Mouse (Mus musculus) central nervous system, embryonic 14 days (tissue): ENCODE data around the gene Smc5. TPM values are rescaled to one million over a fixed set of nuclear protein-coding genes. Genes with fewer than 3 reads are reported as not detected.

Experiments used
- polyA plus RNA-seq: library from polyadenylated mRNA; depleted of rRNA; stranded (reverse); fragments of >200 nt; gene quantifications from 2 replicates; pipeline ENCODE4 v1.2.3, GENCODE M21; 2012; rRNA removed

The Smc5 gene
- 49.7 and 55.8 TPM in 2 replicates for polyA plus RNA-seq

DNA sequence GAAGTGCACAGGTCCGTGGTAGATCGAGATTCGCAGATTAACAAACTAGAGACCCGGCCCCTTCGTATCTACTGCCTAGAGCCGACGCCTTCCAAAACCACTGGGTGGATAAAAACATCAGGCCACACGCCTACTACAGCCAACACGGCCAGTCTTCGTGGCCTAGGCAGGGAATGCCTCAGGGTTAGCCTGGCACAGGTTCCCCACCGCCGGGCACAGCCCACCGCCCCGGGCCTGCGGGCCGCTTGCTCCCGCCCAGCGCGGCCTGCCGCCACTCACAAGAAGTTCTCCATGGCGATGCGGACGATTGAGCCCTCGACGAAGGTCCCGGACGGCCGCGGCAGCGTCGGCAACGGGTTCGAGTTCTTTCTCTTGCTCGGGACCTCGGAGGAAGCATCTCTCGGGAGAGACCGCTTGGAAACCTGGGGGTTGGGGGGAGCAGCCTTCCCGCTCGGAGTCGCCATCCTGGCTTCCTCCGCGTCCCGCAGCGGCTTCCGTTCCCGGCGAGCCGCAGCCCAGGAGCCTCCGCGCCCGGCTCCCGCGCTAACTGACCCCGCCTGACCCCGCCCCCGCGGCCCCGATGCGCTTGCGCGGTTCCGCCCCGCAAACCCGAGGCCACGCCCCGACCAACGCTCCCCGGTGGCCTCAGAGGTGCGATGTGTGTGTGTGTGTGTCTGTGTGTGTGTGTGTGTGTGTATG lies at the start of gene Smc5:
Smc5 (minus strand) TSS at position 543 of the 699 bp plus-strand sequence.

Other genes with a start within 250 kb of the Smc5 start
- 1.5 and 1.7 TPM in 2 replicates for gene Klf9, start 132.7 kb downstream of the Smc5 start, polyA plus RNA-seq
- 1.3 and 1.7 TPM in 2 replicates for gene Mamdc2, start 174.5 kb upstream of the Smc5 start, polyA plus RNA-seq